Mouse (Mus musculus): ENCODE measurements around the gene Hacd3. TPM values are rescaled to one million over a fixed set of nuclear protein-coding genes. Genes with fewer than 3 reads are reported as not detected.

Hacd3 gene
- 88.5 and 91.6 TPM in 2 replicates for polyA plus RNA-seq (2015; fragmentation: Nextera tagmentation; extraction: Ambion mirVana)

GRCm38 (mm10) chr9:65020991-65021886 is at the start of gene Hacd3:
Gene Hacd3 (minus strand): TSS chr9:65021693.
- peak; percentile 92 for ATAC-seq (ENCODE audit: insufficient read depth, low FRiP score, low read depth)
- H3K36me3 ChIP-seq: no peaks in the 10 kb centered on the region
- H3K4me1 ChIP-seq: peaks cover 4% of the 10 kb centered on the region
- H3K27ac ChIP-seq: peak within 1 kb of the TSS; percentile 82
- H3K4me3 ChIP-seq (replicated peaks): peak within 1 kb of the TSS; percentile 91
- H3K27me3 ChIP-seq (replicated peaks): no peaks in the 10 kb centered on the region
- under 1% methylated on average over 81 of the region's 81 CpGs for WGBS
- H3K9me3 ChIP-seq: no peaks in the 10 kb centered on the region
- H3K9ac ChIP-seq: peak within 1 kb of the TSS; percentile 85
- H3K4me2 ChIP-seq: peak within 1 kb of the TSS; percentile 85

- peaks cover 18% of the 10 kb centered on the region for H3K36me3 ChIP-seq
- ATAC-seq (ENCODE audit: insufficient read depth, low FRiP score, low read depth): peak; percentile 80; the same call in 1 of the 2 replicates
Measured at GRCm38 (mm10) chr9:65070587-65070986, 49.1 kb upstream of the Hacd3 start.

GRCm38 (mm10) chr9:65064251-65064650 is 42.8 kb upstream of the Hacd3 start:
- H3K4me1 ChIP-seq: no peaks in the 10 kb centered on the region
- no peak for ATAC-seq (ENCODE audit: insufficient read depth, low FRiP score, low read depth)
- 87% methylated on average over 7 of the region's 7 CpGs for WGBS

More at GRCm38 (mm10) chr9:65070587-65070986, 49.1 kb upstream of the Hacd3 start:
- Histone ChIP-seq H3K9ac (no peak overlapping the region), H3K4me1 (no peaks in the 10 kb centered on the region), H3K4me2 (no peak overlapping the region), H3K9me3 (no peaks in the 10 kb centered on the region), H3K27me3 (replicated peaks) (no peaks in the 10 kb centered on the region), H3K27ac (no peak overlapping the region), H3K4me3 (replicated peaks) (no peak overlapping the region)
- 82% methylated on average over 3 of the region's 3 CpGs for WGBS

GRCm38 (mm10) chr9:65050981-65051380 is 29.5 kb upstream of the Hacd3 start:
- no peak for ATAC-seq (ENCODE audit: insufficient read depth, low FRiP score, low read depth)
- H3K9ac ChIP-seq: no peak overlapping the region
- no peak overlapping the region for H3K4me3 ChIP-seq (replicated peaks)
- H3K27me3 ChIP-seq (replicated peaks): no peaks in the 10 kb centered on the region
- WGBS: 91% methylated on average over 3 of the region's 3 CpGs
- no peak overlapping the region for H3K4me2 ChIP-seq
- peaks cover 48% of the 10 kb centered on the region for H3K36me3 ChIP-seq
- H3K9me3 ChIP-seq: no peaks in the 10 kb centered on the region
- H3K4me1 ChIP-seq: no peaks in the 10 kb centered on the region
- H3K27ac ChIP-seq: no peak overlapping the region

More at GRCm38 (mm10) chr9:65064251-65064650, 42.8 kb upstream of the Hacd3 start:
- H3K9ac ChIP-seq: no peak overlapping the region
- H3K27ac ChIP-seq: no peak overlapping the region
- no peak overlapping the region for H3K4me2 ChIP-seq
- no peak overlapping the region for H3K4me3 ChIP-seq (replicated peaks)
- H3K27me3 ChIP-seq (replicated peaks): no peaks in the 10 kb centered on the region
- H3K9me3 ChIP-seq: no peaks in the 10 kb centered on the region
- H3K36me3 ChIP-seq: peaks cover 38% of the 10 kb centered on the region

- WGBS: 78% methylated on average over 5 of the region's 5 CpGs
- no peaks in the 10 kb centered on the region for H3K9me3 ChIP-seq
- no peak overlapping the region for H3K27ac ChIP-seq
- H3K27me3 ChIP-seq (replicated peaks): no peaks in the 10 kb centered on the region
- no peak overlapping the region for H3K9ac ChIP-seq
- H3K36me3 ChIP-seq: peaks cover 45% of the 10 kb centered on the region
- no peaks in the 10 kb centered on the region for H3K4me1 ChIP-seq
- H3K4me3 ChIP-seq (replicated peaks): no peak overlapping the region
- no peak overlapping the region for H3K4me2 ChIP-seq
- no peak for ATAC-seq (ENCODE audit: insufficient read depth, low FRiP score, low read depth)
Measured at GRCm38 (mm10) chr9:65049422-65049821, 27.9 kb upstream of the Hacd3 start.

- peaks cover 42% of the 10 kb centered on the region for H3K36me3 ChIP-seq
- no peak overlapping the region for H3K4me2 ChIP-seq
- H3K9ac ChIP-seq: no peak overlapping the region
- H3K4me3 ChIP-seq (replicated peaks): no peak overlapping the region
- no peak for ATAC-seq (ENCODE audit: insufficient read depth, low FRiP score, low read depth)
- H3K4me1 ChIP-seq: no peaks in the 10 kb centered on the region
- H3K27me3 ChIP-seq (replicated peaks): no peaks in the 10 kb centered on the region
- no peak overlapping the region for H3K27ac ChIP-seq
- no peaks in the 10 kb centered on the region for H3K9me3 ChIP-seq
- 89% methylated on average over 1 of the region's 1 CpGs for WGBS
Measured at GRCm38 (mm10) chr9:65046993-65047392, 25.5 kb upstream of the Hacd3 start.

- Histone ChIP-seq H3K36me3 (peaks cover 33% of the 10 kb centered on the region), H3K4me1 (no peaks in the 10 kb centered on the region), H3K9ac (no peak overlapping the region), H3K27ac (no peak overlapping the region), H3K9me3 (no peaks in the 10 kb centered on the region), H3K4me2 (no peak overlapping the region), H3K4me3 (replicated peaks) (no peak overlapping the region), H3K27me3 (replicated peaks) (no peaks in the 10 kb centered on the region)
- 94% methylated on average over 5 of the region's 5 CpGs for WGBS
- no peak for ATAC-seq (ENCODE audit: insufficient read depth, low FRiP score, low read depth)
Measured at GRCm38 (mm10) chr9:65041430-65041829, 19.9 kb upstream of the Hacd3 start.

GRCm38 (mm10) chr9:65036861-65037260 is 15.4 kb upstream of the Hacd3 start:
- no peaks in the 10 kb centered on the region for H3K9me3 ChIP-seq
- H3K4me2 ChIP-seq: no peak overlapping the region
- peaks cover 14% of the 10 kb centered on the region for H3K36me3 ChIP-seq
- 84% methylated on average over 8 of the region's 8 CpGs for WGBS
- H3K4me3 ChIP-seq (replicated peaks): no peak overlapping the region
- H3K27me3 ChIP-seq (replicated peaks): no peaks in the 10 kb centered on the region
- no peak overlapping the region for H3K9ac ChIP-seq
- H3K4me1 ChIP-seq: peaks cover 5% of the 10 kb centered on the region
- ATAC-seq (ENCODE audit: insufficient read depth, low FRiP score, low read depth): no peak
- H3K27ac ChIP-seq: no peak overlapping the region

- Histone ChIP-seq H3K9ac (no peak overlapping the region), H3K27me3 (replicated peaks) (no peaks in the 10 kb centered on the region), H3K9me3 (no peaks in the 10 kb centered on the region), H3K36me3 (peaks cover 14% of the 10 kb centered on the region), H3K4me1 (peaks cover 6% of the 10 kb centered on the region), H3K4me2 (no peak overlapping the region), H3K4me3 (replicated peaks) (no peak overlapping the region), H3K27ac (0 out of 2 replicates have a peak overlapping the region, but pooled peaks have one; percentile 26)
- WGBS: 97% methylated on average over 1 of the region's 1 CpGs
- ATAC-seq (ENCODE audit: insufficient read depth, low FRiP score, low read depth): no peak
Measured at GRCm38 (mm10) chr9:65036456-65036855, 15.0 kb upstream of the Hacd3 start.

- WGBS: under 1% methylated on average over 81 of the region's 85 CpGs
Measured at GRCm38 (mm10) chr9:65032269-65033108, 11.0 kb upstream of the Hacd3 start, which contains the start of gene Dpp8. Gene Dpp8 (plus strand): TSS chr9:65032414.

GRCm38 (mm10) chr9:65031894-65032268 is 10.4 kb upstream of the Hacd3 start:
- no peak for ATAC-seq (ENCODE audit: insufficient read depth, low FRiP score, low read depth)
- Histone ChIP-seq H3K36me3 (0 out of 2 replicates have a peak, but pooled peaks cover under 1% of the 10 kb centered on the region), H3K27me3 (replicated peaks) (no peaks in the 10 kb centered on the region), H3K9me3 (no peaks in the 10 kb centered on the region), H3K4me3 (replicated peaks) (peak overlapping the region; percentile 87), H3K9ac (no peak overlapping the region), H3K4me1 (peaks cover 6% of the 10 kb centered on the region), H3K27ac (0 out of 2 replicates have a peak overlapping the region, but pooled peaks have one; percentile 7), H3K4me2 (peak overlapping the region; percentile 43)
- 27% methylated on average over 4 of the region's 4 CpGs for WGBS

More at GRCm38 (mm10) chr9:65032269-65033108, 11.0 kb upstream of the Hacd3 start, which contains the start of gene Dpp8:
- no peaks in the 10 kb centered on the region for H3K27me3 ChIP-seq (replicated peaks)
- peaks cover 6% of the 10 kb centered on the region for H3K4me1 ChIP-seq
- H3K4me2 ChIP-seq: peak within 1 kb of the TSS; percentile 68
- H3K9ac ChIP-seq: peak within 1 kb of the TSS; percentile 95
- peak within 1 kb of the TSS; percentile 85 for H3K27ac ChIP-seq
- ATAC-seq (ENCODE audit: insufficient read depth, low FRiP score, low read depth): peak; percentile 92
- H3K9me3 ChIP-seq: no peaks in the 10 kb centered on the region
- H3K36me3 ChIP-seq: peaks cover 3% of the 10 kb centered on the region; the same call in 1 of the 2 replicates
- peak within 1 kb of the TSS; percentile 87 for H3K4me3 ChIP-seq (replicated peaks)

Data from stomach, embryonic 15.5 days (tissue).